Mouse (Mus musculus): Measurements from ENCODE around the gene Tgfbr1.

Gene Tgfbr1

DNA sequence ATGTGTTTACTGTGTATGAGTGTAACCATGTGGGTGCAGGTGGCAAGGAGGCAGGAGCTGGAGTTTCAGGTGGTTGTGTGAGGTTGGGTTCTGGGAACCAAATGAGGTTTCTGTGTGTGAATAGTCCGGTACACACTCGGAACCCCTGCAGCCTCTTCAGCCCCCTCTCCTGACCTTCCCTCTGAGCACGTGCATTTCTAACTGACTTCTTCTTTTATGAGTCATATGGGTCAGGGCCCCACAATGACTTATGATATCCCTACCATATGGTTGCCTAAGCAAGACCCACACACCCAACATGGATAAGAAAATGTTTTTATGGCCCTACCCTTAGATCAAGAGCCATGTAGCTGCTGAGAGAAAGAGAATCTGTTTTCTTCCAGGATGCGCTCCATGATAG is 6.0 kb upstream of the Tgfbr1 start:
- in situ Hi-C loops (cut with MboI, MseI): no loop called here

DNA sequence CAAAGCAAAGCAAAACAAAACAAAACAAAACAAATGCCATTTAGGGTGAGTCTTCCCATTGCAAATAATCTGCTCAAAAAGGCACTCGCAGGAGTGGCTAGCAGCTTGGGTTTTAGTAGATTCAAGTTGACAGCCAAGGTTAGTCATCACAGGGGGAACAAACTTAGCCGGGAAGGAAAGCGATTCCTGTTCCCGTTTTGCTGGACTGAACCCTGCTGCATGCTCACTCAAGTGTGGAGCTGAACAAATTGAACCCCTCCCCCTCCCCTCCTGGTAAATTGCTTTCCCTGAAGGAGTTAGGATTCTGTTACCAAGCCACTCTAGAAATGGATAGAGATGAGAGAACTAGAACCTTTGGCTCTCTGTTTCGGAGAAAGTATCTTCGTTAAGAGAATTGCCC is 3.3 kb upstream of the Tgfbr1 start:
- in situ Hi-C loops (cut with MboI, MseI): loop anchor here (5.0 kb wide), 1 partner anchor 97 kb away; no protein-coding TSS in a partner anchor

DNA sequence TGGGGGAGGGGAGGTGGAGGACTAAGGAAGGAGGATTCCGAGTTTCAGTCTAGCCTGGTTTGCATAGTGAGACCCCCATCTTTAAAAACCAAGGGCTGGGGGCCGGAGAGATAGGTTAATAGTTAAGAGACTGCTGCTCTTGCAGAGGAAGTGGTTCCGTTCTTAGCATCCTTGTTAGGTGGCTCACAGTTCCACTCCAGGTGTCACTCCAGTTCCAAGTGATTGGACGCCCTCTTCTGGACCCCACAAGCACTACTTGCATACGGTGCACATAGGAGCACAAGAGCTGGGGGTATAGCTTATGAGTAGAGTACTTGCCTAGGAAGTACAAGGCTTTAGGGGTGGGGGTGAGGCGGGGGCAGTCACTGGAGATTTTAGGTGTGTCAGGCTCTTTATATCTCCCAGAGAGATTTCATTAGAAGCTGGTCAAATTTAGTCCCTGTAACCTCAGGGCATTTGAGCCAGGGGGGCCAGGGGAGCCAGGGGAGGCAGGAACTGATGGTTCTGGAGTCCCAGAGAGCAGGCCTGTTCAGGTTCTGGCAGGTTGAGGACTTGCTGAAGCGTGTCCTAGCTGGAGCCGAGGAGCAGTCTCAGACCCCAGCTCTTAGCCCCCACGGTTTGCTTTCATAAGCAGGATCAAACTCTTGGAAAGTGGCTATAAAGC is 1.5 kb upstream of the Tgfbr1 start:
- in situ Hi-C loops (cut with MboI, MseI): loop anchor here (5.0 kb wide), 1 partner anchor 99 kb away; no protein-coding TSS in a partner anchor

DNA sequence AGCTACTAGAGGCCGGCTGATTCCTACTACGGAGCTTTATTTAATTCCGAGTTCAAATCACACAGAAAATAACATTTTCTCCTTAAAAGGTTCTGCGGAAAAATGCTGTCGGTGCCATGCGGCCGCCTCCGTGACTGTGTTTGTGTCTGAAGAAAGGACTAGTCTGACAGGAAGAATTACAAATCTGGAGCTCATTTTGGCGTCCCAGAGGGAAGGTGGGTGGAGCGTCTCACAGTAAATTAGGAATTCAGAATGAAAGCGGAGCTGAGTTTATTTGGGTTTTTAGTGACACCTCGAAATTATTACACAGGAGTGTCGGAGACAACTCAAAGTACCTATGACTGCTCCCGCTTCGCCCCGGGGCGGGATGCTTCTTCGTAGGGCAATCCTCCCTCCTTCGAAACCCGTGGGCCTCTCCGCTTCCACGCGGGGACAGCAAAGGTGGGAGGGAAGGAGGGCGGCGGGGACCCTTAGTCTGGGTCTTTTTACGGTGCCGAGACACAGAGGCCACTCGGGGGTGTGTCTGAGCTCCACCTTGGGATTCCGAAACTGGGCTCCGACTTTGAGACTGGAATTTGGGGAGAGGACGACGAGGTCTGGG is 861 bp upstream of the Tgfbr1 start:
- in situ Hi-C loops (cut with MboI, MseI): loop anchor here (5.0 kb wide), 1 partner anchor 100 kb away; no protein-coding TSS in a partner anchor

DNA sequence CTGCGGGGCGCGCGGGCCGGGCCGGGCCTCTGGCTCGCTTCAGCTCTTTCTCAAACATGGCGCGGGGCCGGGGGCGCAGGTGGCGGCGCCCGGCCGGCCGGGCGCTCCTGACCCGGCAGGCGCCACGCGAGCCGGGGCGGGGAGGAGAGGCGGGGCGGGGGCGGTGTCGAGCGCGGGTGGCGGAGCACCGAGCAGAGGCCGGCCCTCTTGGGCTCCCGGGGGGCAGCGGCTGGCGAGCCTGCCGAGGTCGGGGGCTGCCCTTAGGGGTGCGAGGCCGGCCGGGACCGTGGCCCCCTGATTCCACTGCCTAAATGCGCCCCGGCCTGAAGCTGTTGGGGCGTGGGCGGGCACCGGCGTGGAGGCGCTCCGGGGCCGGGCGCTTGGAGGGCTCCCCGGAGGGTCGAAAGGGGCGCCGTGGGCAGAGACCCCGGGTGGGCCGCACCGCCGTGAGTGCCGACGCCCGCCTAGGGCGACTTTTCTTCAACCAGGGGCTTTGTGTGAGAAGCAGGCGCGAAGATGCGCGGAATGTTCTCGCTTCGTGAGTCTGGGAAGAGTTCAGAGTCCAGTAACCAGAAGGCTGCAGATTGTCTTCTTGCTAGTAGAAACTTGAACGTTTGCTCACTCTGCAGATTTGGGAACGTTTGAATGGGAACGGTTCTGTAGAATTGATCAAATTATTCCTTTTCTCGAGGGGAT is 542 bp downstream of the Tgfbr1 start:
- in situ Hi-C loops (cut with MboI, MseI): loop anchor here (5.0 kb wide), 1 partner anchor 101 kb away; no protein-coding TSS in a partner anchor

DNA sequence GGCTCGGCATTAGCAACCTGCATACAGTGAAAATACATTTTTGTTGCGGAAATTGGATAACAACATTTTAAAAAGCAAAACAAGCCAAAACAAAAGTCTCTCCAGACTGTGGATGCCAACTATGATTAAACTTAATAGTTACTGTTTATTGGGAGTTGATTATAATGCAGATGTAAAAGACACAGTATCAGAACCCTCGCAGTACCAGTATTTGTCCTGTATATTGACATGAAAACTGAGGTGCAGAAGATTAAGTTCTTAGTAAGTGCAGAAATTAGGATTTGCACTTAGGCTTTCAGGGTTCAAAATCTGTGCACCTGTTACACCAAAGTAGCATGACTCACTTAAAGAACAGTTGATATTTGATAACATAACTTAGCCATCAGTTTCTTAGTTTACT is 1.3 kb downstream of the Tgfbr1 start:
- in situ Hi-C loops (cut with MboI, MseI): loop anchor here (5.0 kb wide), 1 partner anchor 102 kb away; no protein-coding TSS in a partner anchor

DNA sequence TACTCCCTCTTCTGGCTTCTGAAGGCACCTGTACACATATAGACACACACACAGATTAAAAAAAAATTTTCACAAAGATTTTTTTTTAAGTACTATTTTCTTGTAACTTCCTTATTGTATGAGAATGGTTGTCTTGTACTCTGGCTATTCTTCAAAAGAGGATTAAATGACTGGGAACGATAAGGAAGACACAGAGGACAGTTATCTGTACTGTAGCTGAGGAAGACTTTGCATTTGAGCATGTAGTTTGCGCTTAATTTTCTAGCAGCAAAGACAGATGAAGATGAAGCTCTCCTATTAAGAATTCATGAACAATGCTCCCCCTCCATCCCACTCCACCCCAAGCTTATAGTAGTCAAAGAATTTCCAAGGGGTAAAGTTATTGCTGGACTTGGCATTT is 9.6 kb downstream of the Tgfbr1 start:
- in situ Hi-C loops (cut with MboI, MseI): no loop called here

DNA sequence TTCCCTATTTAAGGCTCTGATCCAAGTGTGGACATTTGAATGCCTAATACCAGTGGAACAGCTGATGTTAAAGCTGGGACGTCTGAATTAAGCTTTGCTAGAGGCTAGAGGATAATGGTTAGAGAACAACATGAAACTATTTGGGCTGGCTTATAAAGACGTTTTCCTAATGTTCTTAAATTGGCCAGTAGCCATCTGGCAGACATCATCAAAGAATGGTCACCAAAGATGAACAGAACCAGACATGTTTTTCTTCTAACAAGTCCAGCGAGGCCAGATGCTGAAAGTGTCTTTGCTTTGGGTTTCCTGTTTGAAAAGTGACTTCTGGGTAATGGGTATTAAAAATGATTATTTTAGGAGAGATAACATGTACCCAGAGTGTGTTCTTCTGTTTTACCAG is 10.1 kb downstream of the Tgfbr1 start:
- in situ Hi-C loops (cut with MboI, MseI): no loop called here

DNA sequence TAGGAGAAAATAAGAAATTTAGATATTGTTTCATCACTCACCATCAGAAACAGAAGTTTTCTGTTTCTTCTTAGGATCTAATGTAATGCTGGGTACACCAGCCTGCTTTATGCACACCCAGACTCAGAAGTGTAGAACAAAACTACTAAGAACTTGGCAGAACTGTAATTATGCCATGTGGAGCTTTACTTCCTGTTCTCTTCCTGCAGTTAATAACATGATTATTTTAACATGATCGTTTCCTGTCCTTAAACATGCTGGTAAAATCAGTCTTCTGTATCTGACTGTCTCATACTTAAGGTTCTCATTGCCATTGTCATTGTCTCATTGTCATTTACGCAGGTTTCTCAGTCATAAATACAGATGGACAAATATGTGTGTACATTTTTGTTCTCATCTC is 15.7 kb downstream of the Tgfbr1 start:
- in situ Hi-C loops (cut with MboI, MseI): no loop called here

DNA sequence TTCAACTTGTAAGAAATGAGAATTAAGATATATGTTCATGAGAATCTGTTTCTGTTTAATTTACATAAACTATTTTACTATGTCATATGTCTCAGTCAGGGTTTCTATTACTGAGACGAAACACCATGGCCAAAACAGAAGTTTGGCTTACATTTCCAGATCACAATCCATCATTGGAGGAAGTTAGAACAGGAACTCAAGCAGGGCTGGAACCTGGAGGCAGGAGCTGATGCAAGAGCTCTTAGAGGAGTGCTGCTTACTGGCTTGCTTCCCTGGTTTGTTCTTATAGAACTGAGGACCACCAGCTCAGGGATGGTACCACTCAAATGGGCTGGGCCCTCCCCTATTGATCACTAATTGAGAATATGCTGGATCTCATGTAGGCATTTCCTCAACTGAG is 25.7 kb downstream of the Tgfbr1 start:
- in situ Hi-C loops (cut with MboI, MseI): no loop called here

DNA sequence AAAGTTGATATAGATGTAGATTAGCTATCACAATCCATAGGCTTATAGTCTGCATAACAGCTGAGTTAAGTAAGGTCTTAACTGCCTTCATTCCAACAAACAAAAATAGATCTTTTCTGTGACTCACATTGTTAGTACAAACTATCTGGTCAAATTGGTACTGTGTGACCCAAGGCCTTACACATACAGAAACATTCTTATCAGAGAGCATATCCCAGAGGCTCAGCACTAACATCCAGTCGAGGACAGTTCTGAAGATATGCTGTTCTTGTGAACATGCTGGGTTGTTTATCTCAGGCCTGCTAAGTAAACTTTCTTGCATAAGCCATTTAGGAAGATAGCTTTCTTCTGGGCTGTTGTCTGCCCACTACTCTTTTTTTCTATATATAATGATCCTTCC is 29.4 kb downstream of the Tgfbr1 start:
- in situ Hi-C loops (cut with MboI, MseI): no loop called here

DNA sequence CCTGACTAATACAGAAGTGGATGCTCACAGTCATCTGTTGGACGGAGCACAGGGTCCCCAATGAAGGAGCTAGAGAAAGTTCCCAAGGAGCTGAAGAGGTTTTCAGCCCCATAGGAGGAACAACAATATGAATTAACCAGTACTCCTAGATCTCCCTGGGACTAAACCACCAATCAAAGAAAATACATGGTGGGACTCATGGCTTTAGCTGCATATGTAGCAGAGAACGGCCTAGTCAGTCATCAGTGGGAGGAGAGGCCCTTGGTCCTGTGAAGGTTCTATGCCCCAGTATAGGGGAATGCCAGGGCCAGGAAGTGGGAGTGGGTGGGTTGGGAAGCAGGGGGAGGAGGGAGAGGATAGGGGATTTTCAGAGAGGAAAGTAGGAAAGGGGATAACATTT is 38.9 kb downstream of the Tgfbr1 start:
- in situ Hi-C loops (cut with MboI, MseI): loop anchor here (10.0 kb wide), 1 partner anchor 267 kb away; no protein-coding TSS in a partner anchor

DNA sequence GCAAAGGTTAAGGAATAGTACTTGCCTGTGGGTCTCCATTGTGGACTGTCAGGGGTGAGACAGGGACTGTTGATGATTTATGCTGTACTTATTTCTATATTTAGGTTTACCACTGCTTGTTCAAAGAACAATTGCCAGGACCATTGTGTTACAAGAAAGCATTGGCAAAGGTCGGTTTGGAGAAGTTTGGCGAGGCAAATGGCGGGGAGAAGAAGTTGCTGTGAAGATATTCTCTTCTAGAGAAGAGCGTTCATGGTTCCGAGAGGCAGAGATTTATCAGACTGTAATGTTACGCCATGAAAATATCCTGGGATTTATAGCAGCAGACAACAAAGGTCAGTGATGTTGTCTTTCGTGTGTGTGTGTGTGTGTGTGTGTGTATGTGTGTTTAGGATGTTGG is 43.2 kb downstream of the Tgfbr1 start:
- in situ Hi-C loops (cut with MboI, MseI): loop anchor here (10.0 kb wide), 1 partner anchor 271 kb away; no protein-coding TSS in a partner anchor

DNA sequence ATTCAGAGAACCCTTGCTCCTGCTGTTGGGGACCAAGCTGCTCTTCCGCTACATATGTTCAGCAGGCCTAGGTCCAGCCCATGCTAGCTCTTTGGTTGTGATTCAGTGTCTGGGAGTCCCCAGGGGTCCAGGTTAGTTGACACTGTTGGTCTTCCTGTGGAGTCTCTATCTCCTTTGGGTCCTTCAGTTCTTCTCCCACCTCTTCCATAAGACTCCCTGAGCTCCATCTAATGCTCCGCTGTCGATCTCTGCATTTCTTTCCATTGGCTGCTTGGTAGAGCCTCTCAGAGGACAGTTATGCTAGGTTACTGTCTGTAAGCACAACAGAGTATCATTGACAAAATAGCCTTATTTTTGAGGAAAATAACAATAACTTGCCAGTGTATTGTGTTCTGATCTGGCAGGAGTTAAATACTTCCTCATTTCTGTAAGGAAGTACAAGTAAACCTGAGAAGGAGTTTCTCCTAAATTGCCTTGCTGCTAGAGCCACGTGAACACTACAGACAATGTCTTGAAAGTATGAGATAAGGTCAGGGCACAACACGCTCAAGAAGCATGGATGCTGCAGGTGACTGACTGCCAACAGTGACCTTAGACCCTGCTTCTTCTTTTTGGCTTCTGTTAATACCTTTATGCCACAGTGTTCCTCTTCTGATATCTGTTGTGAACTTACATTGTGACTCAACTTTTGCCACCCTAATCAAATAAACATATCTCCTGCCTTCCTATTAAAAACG is 45.1 kb downstream of the Tgfbr1 start:
- in situ Hi-C loops (cut with MboI, MseI): loop anchor here (10.0 kb wide), 1 partner anchor 273 kb away; no protein-coding TSS in a partner anchor

DNA sequence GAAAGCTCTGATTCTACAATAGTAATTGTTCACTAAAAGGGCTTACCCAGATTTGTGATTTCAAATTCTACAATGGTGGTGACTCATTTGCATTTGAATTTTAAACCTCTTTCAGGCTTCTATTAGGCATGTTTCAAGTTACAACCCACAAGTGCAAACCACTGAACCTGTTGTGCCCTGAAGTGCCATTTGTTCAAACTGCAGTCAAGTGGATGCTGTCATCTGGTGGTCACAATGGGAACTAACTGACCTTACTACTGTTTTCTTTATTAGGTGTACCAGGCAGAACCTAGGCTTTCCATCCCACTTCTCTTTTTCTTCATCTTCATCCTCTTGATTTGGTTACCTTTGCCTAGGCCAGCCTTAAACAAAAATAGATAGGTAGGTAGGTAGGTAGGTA is 46.8 kb downstream of the Tgfbr1 start:
- in situ Hi-C loops (cut with MboI, MseI): loop anchor here (10.0 kb wide), 1 partner anchor 275 kb away; no protein-coding TSS in a partner anchor

DNA sequence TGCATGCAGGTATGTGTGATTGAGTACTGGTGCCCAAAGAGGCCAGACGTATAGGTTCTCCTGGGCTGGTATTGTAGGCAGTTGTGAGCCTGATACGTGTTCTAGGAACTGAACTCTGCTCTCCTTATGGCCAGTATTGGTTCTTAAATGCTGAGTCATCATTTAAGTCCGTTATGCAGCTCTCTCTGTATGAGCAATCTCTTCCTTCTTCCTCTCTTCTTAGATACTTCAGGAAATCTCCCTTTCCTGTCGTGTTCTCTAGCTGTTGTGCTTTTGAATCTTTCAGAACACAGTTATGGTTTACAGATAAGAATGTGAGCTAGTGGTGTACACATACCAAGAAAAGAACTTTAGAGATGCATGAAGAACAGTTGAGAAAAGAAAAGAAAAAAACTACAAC is 47.3 kb downstream of the Tgfbr1 start:
- in situ Hi-C loops (cut with MboI, MseI): no loop called here

DNA sequence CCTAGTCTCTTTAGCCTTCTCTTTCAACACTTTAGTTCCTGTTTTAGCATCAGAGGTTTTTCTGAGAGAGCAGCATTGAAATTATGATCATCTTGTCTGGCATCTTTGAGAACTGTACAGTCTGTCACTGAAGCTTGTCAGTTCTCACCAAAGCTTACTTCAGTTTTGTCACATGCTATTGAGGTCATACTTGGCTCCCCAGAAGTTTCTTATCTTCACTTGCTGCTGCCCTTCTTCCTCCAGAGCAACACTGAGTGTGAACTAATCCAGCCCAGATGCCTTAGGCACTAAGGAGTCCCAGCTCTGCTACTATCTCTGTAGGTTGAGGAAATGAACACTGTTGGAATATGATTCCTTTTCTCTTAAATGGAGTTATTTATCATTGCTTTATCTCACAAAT is 49.2 kb downstream of the Tgfbr1 start:
- in situ Hi-C loops (cut with MboI, MseI): no loop called here

DNA sequence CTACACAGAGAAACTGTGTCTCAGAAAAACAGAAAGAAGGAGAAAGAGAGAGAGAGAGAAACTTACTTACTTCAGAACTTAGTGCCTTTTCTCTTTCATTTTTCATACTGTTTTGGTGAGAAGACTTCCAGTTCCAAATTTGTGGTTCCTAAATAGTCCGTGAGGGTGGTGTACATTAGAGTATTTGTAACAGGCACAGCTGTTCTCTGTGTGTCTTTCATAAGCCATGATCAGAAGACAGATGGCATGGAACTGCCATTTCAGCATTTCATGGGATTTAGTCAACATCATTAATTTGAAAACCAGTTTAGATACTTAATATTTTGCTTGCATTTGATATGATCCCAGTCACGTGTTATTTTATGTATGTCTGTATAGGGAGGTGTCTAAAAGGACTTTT is 51.5 kb downstream of the Tgfbr1 start:
- in situ Hi-C loops (cut with MboI, MseI): no loop called here

DNA sequence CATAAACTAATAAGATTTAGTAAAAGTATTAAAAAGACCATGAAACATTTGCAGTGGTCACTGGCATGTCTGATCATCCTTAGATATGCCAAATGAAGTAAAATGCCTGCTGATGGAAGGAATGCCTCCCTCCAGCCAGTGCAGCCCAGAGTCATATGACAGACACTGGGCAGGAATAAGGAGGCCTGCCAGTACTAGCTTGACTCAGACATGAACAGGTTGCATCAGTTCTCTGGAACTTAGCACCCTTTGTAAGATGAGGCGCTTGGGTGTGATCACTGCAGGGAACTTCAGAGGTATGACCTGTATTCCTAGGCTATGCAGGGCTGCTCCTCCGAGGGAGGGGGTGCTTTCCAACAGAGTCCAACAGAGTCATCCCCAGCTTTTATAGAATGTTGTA is 54.1 kb downstream of the Tgfbr1 start:
- in situ Hi-C loops (cut with MboI, MseI): no loop called here

DNA sequence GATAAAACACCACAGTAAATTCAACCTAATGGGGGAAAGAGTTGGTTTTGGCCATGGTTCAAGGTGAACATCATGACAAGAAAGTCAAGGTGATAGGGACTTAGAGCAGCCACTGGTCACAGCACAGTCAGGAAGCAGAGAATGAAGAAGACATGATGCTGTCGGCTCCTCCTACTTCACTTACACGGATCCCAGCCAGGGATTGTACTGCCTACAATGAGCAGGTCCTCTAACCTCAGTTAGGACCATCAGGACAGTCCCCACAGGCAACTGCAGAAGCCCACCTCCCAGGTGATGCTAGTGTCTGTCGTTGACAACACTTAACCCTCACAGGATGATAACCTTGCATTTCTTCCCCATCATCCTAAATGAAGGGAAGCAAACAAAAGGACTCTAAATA is 64.8 kb downstream of the Tgfbr1 start:
- in situ Hi-C loops (cut with MboI, MseI): no loop called here

DNA sequence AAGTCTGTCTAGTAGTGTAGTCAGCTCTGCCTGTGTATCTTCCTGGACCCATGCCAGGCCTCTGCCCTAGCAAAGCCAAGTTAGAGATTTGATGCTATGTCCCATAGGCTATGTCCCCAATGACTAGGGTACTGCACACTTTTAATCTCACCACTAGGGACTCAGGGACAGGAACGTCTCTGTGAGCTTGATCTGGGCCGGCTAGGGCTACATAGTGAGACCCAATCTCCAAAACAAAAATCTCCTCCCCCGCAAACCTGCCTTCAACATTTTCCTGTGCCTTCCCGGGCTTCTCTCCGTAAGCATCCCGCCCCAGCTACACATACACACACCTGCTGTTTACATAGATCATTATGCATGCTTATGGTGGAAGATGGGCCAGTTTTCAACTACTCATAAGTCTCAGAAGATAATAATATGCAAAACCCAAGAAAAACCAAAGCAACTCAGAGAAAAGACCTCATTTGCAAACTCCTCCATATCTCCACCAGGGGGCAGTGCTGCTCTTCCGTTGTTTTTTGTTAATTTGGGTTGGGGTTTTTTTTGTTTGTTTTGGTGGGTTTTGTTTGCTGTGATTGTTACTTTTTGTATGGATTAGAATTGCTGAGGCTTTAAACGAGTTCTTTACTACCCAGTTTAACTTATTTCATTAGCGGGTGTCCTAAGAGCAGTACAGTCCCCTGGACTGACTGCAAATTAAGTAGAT is 66.4 kb downstream of the Tgfbr1 start:
- in situ Hi-C loops (cut with MboI, MseI): no loop called here
